Mouse (Mus musculus) adrenal gland, postnatal 4 days (tissue): ENCODE measurements around the gene Nop9. TPM values are rescaled to one million over a fixed set of nuclear protein-coding genes. Genes with fewer than 3 reads are reported as not detected.

ENCODE experiments used
- DNase-seq, 2 experiments: peaks; one replicate each; pipeline ENCODE4 v3.0.0; 2021 to 2022; ENCODE audit warnings: low spot score in 2 of 2, mixed read lengths in 2 of 2
- total RNA-seq, 2 experiments: library from RNA; stranded (reverse); gene quantifications; 2 replicates each; pipeline ENCODE4 v1.2.3; 2021

Gene Nop9
- total RNA-seq, 2 experiments from 2014 or later = 24.5 to 27.1 TPM

GRCm38 (mm10) chr14:55768555-55768954 lies 23.1 kb downstream of the Nop9 start:
- DNase-seq = no peak

- no peak for DNase-seq
Measured at GRCm38 (mm10) chr14:55769087-55769703, 23.7 kb downstream of the Nop9 start.

- no peak for DNase-seq
Measured at GRCm38 (mm10) chr14:55776711-55777110, 31.2 kb downstream of the Nop9 start.

- DNase-seq = no peak
Measured at GRCm38 (mm10) chr14:55777176-55777575, 31.7 kb downstream of the Nop9 start.

GRCm38 (mm10) chr14:55777806-55778205 lies 32.3 kb downstream of the Nop9 start:
- DNase-seq = no peak

- DNase-seq = no peak
Measured at GRCm38 (mm10) chr14:55778686-55779085, 33.2 kb downstream of the Nop9 start.

- peak in 1 of 2 experiments; percentile 1 for DNase-seq
Measured at GRCm38 (mm10) chr14:55779656-55780055, 34.2 kb downstream of the Nop9 start.

GRCm38 (mm10) chr14:55780736-55781135 lies 35.2 kb downstream of the Nop9 start:
- peak; percentile 1 to 6 for DNase-seq

GRCm38 (mm10) chr14:55781310-55781709 lies 35.8 kb downstream of the Nop9 start:
- DNase-seq = peak; percentile 10 to 13

GRCm38 (mm10) chr14:55782361-55782960 lies 37.0 kb downstream of the Nop9 start:
- peak; percentile 0 to 1 for DNase-seq

GRCm38 (mm10) chr14:55783171-55783957 lies 37.9 kb downstream of the Nop9 start:
- DNase-seq = peak; percentile 2 to 3

- DNase-seq = peak; percentile 1
Measured at GRCm38 (mm10) chr14:55783958-55784235, 38.4 kb downstream of the Nop9 start, which contains the start of gene Adcy4. Adcy4 (minus strand) TSS chr14:55784095.

GRCm38 (mm10) chr14:55785195-55785594 lies 39.7 kb downstream of the Nop9 start:
- DNase-seq = peak; percentile 1 to 2

- DNase-seq = no peak
Measured at GRCm38 (mm10) chr14:55787731-55788130, 42.2 kb downstream of the Nop9 start.

GRCm38 (mm10) chr14:55788256-55789050 lies 43.0 kb downstream of the Nop9 start, which contains the start of gene Ripk3:
Ripk3 (minus strand) TSS chr14:55788865.
- no peak for DNase-seq

- no peak for DNase-seq
Measured at GRCm38 (mm10) chr14:55793461-55793860, 48.0 kb downstream of the Nop9 start.

GRCm38 (mm10) chr14:55793946-55794345 lies 48.5 kb downstream of the Nop9 start:
- DNase-seq = no peak

- DNase-seq = peak in 1 of 2 experiments; percentile 2
Measured at GRCm38 (mm10) chr14:55795380-55796163, 50.1 kb downstream of the Nop9 start.
